Mouse (Mus musculus): ENCODE results near the gene Cacna1e. TPM values are rescaled to one million over a fixed set of nuclear protein-coding genes. Genes with fewer than 3 reads are reported as not detected.

Cacna1e gene
- polyA plus RNA-seq, 1 experiment from 2014 or later = 1.7 TPM

DNA sequence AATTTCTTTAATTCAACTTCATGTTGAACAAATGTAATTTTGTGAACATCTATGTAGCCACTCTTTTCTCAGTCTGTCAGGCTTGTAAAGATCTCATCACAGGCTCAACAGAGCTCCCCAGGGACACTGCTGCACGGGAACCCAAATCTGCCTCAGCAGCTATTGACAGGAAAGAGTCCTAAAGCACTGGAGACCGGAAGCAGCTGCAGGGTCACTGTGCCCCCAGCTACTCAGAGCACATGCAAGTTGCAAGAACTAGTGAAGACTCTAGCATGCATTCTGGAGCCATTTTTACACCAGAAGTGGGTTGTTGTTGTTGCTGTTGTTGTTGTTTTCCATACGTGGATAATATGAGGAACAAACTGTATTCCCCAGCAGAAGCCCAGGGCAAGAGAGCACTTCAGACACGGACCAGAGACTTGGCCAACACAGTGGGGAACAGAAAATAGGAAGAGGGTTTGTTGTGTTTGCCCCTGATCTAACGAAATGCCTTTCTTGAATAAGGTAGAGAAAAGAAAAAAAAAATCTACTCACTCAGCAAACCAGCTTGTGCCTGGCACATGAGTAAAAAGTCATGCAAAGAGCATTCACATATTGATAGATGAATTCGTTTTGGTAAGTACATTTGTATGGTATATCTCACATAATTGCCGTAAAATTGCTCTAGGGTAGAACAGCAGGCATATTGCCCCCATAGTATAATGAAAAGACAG lies 266.4 kb downstream of the Cacna1e start:
- 58% methylated on average over 7 of the region's 7 CpGs for WGBS
- no peaks in the 10 kb centered on the region for H3K9me3 ChIP-seq (ENCODE audit: control insufficient read depth, low read length)
- ATAC-seq (ENCODE audit: low FRiP score) = no peak
- H3K4me1 ChIP-seq (ENCODE audit: control insufficient read depth, insufficient read depth, low read length) = no peaks in the 10 kb centered on the region
- no peak overlapping the region for H3K27ac ChIP-seq (ENCODE audit: low read depth, low read length)
- no peaks in the 10 kb centered on the region for H3K27me3 ChIP-seq (ENCODE audit: control insufficient read depth, insufficient read depth, low read length)
- no peak overlapping the region for H3K9ac ChIP-seq (ENCODE audit: low read length)
- no peak overlapping the region for H3K4me3 ChIP-seq (ENCODE audit: low read depth, low read length)
- peak; percentile 79 for DNase-seq (ENCODE audit: low spot score, missing footprints)
- no peak overlapping the region for H3K4me2 ChIP-seq
- no peaks in the 10 kb centered on the region for H3K36me3 ChIP-seq (ENCODE audit: control insufficient read depth, insufficient read depth, low read length)

DNA sequence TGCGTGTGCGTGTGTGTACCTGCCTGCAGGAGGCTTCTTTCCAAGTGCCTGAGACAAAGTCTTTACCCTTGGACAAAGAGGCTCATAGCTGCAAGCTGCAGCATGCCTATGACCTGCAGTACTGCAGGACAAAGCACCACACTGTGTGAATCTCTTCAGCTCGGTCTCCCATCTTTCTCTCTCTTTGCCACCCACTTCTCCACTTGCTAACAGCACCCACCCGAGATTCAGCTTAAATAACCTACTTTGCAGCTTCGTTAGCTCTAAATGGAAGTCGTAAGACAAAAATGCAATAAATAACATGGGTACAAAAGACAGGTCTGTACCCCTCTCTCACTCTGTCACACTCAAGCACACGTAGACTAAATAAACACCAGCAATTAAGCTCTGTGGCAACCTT lies 268.5 kb downstream of the Cacna1e start:
- no peak for DNase-seq (ENCODE audit: low spot score, missing footprints)
- Histone ChIP-seq H3K9me3 (ENCODE audit: control insufficient read depth, low read length) (no peaks in the 10 kb centered on the region), H3K4me3 (ENCODE audit: low read depth, low read length) (no peak overlapping the region), H3K36me3 (ENCODE audit: control insufficient read depth, insufficient read depth, low read length) (no peaks in the 10 kb centered on the region), H3K9ac (ENCODE audit: low read length) (no peak overlapping the region), H3K27ac (ENCODE audit: low read depth, low read length) (no peak overlapping the region), H3K27me3 (ENCODE audit: control insufficient read depth, insufficient read depth, low read length) (no peaks in the 10 kb centered on the region), H3K4me2 (no peak overlapping the region), H3K4me1 (ENCODE audit: control insufficient read depth, insufficient read depth, low read length) (no peaks in the 10 kb centered on the region)
- WGBS = 89% methylated on average over 7 of the region's 7 CpGs
- no peak for ATAC-seq (ENCODE audit: low FRiP score)

DNA sequence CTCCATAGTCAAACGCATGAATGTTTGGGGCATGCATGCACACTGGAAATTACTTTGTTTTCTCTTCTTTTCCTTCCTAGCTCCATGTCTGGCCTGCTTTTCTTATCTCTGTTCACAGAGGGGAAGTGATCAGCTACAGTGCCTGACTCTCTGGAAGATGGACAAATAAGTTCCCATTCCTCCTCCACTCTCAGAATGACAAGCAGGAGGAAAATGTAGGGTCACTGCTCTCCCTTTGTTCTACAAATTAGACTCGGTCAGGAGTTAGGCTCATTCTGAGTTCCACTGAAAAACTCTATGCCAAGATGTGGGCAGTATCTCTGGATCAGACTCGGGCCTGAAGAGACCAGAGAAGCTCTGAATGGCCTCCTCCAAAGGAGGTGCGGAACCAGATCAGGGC lies 275.8 kb downstream of the Cacna1e start:
- Histone ChIP-seq H3K4me1 (ENCODE audit: control insufficient read depth, insufficient read depth, low read length) (no peaks in the 10 kb centered on the region), H3K27me3 (ENCODE audit: control insufficient read depth, insufficient read depth, low read length) (no peaks in the 10 kb centered on the region), H3K4me2 (no peak overlapping the region), H3K9me3 (ENCODE audit: control insufficient read depth, low read length) (no peaks in the 10 kb centered on the region), H3K4me3 (ENCODE audit: low read depth, low read length) (no peak overlapping the region), H3K27ac (ENCODE audit: low read depth, low read length) (no peak overlapping the region), H3K36me3 (ENCODE audit: control insufficient read depth, insufficient read depth, low read length) (no peaks in the 10 kb centered on the region), H3K9ac (ENCODE audit: low read length) (no peak overlapping the region)
- no peak for ATAC-seq (ENCODE audit: low FRiP score)
- DNase-seq (ENCODE audit: low spot score, missing footprints) = no peak
- WGBS = 59% methylated on average over 4 of the region's 4 CpGs

DNA sequence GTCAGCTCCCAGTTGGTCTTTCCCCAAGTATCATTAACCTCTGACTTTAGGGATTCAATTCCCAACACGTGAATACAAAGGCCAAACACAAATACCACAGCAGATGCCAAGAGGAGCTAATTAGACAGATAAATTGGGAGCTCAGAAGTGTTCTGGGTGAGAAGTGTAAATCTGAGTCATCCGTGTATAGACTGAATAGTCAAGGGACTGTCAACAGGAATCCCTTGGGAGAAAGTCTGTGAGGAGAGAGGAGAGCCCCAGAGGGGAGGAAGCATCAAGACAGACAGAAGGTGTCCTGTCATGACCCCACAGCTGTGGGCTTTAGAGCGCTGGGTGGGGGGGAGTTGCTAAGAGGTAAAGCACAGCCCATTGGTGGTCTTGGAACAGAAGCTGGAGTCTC lies 276.9 kb downstream of the Cacna1e start:
- Histone ChIP-seq H3K9ac (ENCODE audit: low read length) (no peak overlapping the region), H3K4me2 (no peak overlapping the region), H3K36me3 (ENCODE audit: control insufficient read depth, insufficient read depth, low read length) (no peaks in the 10 kb centered on the region), H3K27me3 (ENCODE audit: control insufficient read depth, insufficient read depth, low read length) (no peaks in the 10 kb centered on the region), H3K4me1 (ENCODE audit: control insufficient read depth, insufficient read depth, low read length) (no peaks in the 10 kb centered on the region), H3K27ac (ENCODE audit: low read depth, low read length) (no peak overlapping the region), H3K4me3 (ENCODE audit: low read depth, low read length) (no peak overlapping the region), H3K9me3 (ENCODE audit: control insufficient read depth, low read length) (no peaks in the 10 kb centered on the region)
- no peak for ATAC-seq (ENCODE audit: low FRiP score)
- 64% methylated on average over 3 of the region's 3 CpGs for WGBS
- no peak for DNase-seq (ENCODE audit: low spot score, missing footprints)

DNA sequence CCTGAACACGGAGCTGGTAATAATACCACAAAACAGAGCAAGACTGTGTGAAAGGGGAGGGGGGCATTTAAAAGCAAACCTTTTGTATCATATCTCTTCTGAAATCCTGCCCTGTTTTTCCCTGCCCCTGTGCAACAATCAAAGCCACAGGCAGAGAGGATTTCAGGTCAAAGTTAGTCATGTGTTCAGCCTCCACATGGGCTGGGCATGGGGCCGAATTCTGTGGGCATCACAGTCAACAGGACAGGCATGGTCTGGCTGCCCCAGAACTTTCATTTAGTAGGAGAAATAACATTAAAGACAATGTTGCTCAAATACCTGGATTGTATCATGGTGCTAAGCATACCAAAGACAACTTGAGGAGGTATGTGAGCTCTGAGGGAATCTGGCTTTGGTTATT lies 278.7 kb downstream of the Cacna1e start:
- ATAC-seq (ENCODE audit: low FRiP score) (no peak), DNase-seq (ENCODE audit: low spot score, missing footprints) (no peak)
- Histone ChIP-seq H3K4me1 (ENCODE audit: control insufficient read depth, insufficient read depth, low read length) (no peaks in the 10 kb centered on the region), H3K9ac (ENCODE audit: low read length) (no peak overlapping the region), H3K36me3 (ENCODE audit: control insufficient read depth, insufficient read depth, low read length) (no peaks in the 10 kb centered on the region), H3K27me3 (ENCODE audit: control insufficient read depth, insufficient read depth, low read length) (no peaks in the 10 kb centered on the region), H3K4me2 (no peak overlapping the region), H3K4me3 (ENCODE audit: low read depth, low read length) (no peak overlapping the region), H3K9me3 (ENCODE audit: control insufficient read depth, low read length) (no peaks in the 10 kb centered on the region), H3K27ac (ENCODE audit: low read depth, low read length) (no peak overlapping the region)
- 98% methylated on average over 2 of the region's 2 CpGs for WGBS

DNA sequence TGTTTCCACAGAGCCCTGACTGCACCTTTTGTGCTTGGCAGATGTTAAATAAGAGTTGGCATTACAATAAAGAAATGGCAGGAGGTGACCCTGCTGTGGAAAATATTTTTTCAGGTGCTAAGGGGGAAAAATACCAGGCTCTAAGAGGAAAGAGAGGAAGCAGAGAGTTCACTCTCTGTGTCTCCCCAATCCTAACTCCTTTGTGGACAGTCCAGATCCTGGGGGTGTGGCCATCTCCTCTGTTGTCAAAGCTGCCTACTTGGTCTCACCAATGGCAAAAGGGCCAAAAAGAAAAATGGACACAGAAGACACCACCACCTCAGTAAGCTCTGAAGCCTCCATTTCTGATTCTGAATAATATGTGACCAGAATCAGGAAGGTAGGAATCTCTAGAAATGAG lies 280.5 kb downstream of the Cacna1e start:
- DNase-seq (ENCODE audit: low spot score, missing footprints) (no peak), ATAC-seq (ENCODE audit: low FRiP score) (no peak)
- H3K27me3 ChIP-seq (ENCODE audit: control insufficient read depth, insufficient read depth, low read length) = no peaks in the 10 kb centered on the region
- H3K9ac ChIP-seq (ENCODE audit: low read length) = no peak overlapping the region
- H3K4me3 ChIP-seq (ENCODE audit: low read depth, low read length) = no peak overlapping the region
- H3K9me3 ChIP-seq (ENCODE audit: control insufficient read depth, low read length) = no peaks in the 10 kb centered on the region
- no peak overlapping the region for H3K4me2 ChIP-seq
- no peaks in the 10 kb centered on the region for H3K4me1 ChIP-seq (ENCODE audit: control insufficient read depth, insufficient read depth, low read length)
- no peak overlapping the region for H3K27ac ChIP-seq (ENCODE audit: low read depth, low read length)
- no peaks in the 10 kb centered on the region for H3K36me3 ChIP-seq (ENCODE audit: control insufficient read depth, insufficient read depth, low read length)

DNA sequence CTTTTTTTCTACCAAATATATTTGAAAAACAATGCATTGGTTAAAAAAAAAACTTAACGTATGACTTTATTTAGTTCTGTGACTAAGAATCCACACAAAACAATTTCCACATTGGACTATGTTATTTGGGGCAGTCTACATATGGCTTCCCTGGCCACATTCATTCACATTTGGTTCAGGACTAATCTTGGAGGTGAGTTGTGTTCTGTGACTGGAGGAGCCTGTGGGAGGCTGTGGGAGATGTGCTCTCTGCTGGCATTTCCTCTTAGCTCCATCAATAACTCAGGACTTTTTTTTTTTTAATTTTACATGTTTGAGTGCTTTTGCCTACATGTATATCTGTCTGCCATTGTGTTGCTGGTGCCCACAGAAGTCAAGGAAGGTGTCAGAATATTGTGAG lies 281.8 kb downstream of the Cacna1e start:
- H3K4me3 ChIP-seq (ENCODE audit: low read depth, low read length) = no peak overlapping the region
- ATAC-seq (ENCODE audit: low FRiP score) (no peak), DNase-seq (ENCODE audit: low spot score, missing footprints) (peak; percentile 19)
- no peaks in the 10 kb centered on the region for H3K4me1 ChIP-seq (ENCODE audit: control insufficient read depth, insufficient read depth, low read length)
- no peak overlapping the region for H3K4me2 ChIP-seq
- no peak overlapping the region for H3K9ac ChIP-seq (ENCODE audit: low read length)
- WGBS = 98% methylated on average over 1 of the region's 1 CpGs
- H3K27ac ChIP-seq (ENCODE audit: low read depth, low read length) = no peak overlapping the region
- no peaks in the 10 kb centered on the region for H3K27me3 ChIP-seq (ENCODE audit: control insufficient read depth, insufficient read depth, low read length)
- H3K9me3 ChIP-seq (ENCODE audit: control insufficient read depth, low read length) = no peaks in the 10 kb centered on the region
- H3K36me3 ChIP-seq (ENCODE audit: control insufficient read depth, insufficient read depth, low read length) = no peaks in the 10 kb centered on the region

DNA sequence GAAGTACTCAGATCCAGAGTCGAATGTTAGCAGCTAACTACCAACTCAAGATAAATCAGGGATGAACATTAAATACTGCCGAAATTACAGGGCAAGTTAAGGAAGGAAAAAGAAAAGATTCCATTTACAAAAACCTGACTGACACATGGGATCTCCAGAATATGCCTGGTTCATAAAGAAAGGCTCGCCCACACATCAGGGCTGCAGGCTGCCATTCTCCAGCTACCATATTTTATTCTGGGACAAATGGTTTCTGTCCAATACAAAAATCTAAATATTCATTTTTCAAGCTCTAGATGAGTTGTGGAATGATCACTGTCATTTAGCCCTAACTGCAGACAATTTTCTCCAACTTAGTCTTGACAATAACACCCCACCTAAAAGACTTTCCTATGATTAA lies 301.8 kb downstream of the Cacna1e start:
- no peak for ATAC-seq (ENCODE audit: low FRiP score)
- Histone ChIP-seq H3K36me3 (ENCODE audit: control insufficient read depth, insufficient read depth, low read length) (no peaks in the 10 kb centered on the region), H3K4me3 (ENCODE audit: low read depth, low read length) (no peak overlapping the region), H3K4me2 (no peak overlapping the region), H3K27ac (ENCODE audit: low read depth, low read length) (no peak overlapping the region), H3K9me3 (ENCODE audit: control insufficient read depth, low read length) (no peaks in the 10 kb centered on the region), H3K4me1 (ENCODE audit: control insufficient read depth, insufficient read depth, low read length) (no peaks in the 10 kb centered on the region), H3K27me3 (ENCODE audit: control insufficient read depth, insufficient read depth, low read length) (no peaks in the 10 kb centered on the region), H3K9ac (ENCODE audit: low read length) (no peak overlapping the region)
- no peak for DNase-seq (ENCODE audit: low spot score, missing footprints)
- 90% methylated on average over 3 of the region's 3 CpGs for WGBS

DNA sequence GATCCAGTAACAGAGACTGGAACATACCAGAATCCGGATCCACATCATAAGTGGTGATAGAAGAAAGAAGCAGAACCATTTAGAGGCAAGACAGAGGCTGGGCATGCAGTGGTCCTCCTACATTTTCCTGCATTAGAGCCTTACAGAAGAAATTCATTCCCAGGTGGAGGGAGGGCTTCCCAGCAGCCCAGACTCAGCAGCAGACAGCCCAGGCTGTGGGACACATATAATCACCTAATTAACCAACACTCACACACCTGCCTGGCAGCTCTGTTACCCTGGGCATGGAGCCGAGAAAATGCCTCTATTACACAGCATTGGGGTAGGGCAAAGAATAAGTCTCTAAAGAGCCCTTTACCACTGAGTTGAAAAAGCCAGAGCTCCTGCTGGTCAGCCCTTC lies 304.4 kb downstream of the Cacna1e start:
- 85% methylated on average over 2 of the region's 2 CpGs for WGBS
- Histone ChIP-seq H3K27ac (ENCODE audit: low read depth, low read length) (no peak overlapping the region), H3K36me3 (ENCODE audit: control insufficient read depth, insufficient read depth, low read length) (no peaks in the 10 kb centered on the region), H3K4me2 (no peak overlapping the region), H3K9ac (ENCODE audit: low read length) (no peak overlapping the region), H3K27me3 (ENCODE audit: control insufficient read depth, insufficient read depth, low read length) (no peaks in the 10 kb centered on the region), H3K4me1 (ENCODE audit: control insufficient read depth, insufficient read depth, low read length) (no peaks in the 10 kb centered on the region), H3K4me3 (ENCODE audit: low read depth, low read length) (no peak overlapping the region), H3K9me3 (ENCODE audit: control insufficient read depth, low read length) (no peaks in the 10 kb centered on the region)
- DNase-seq (ENCODE audit: low spot score, missing footprints) = peak; percentile 19
- no peak for ATAC-seq (ENCODE audit: low FRiP score)
